Mouse (Mus musculus): ENCODE results near the gene Mtg2. TPM values are rescaled to one million over a fixed set of nuclear protein-coding genes. Genes with fewer than 3 reads are reported as not detected.

Mtg2 gene
- polyA plus RNA-seq, 1 experiment from 2014 or later = 37.6 TPM

DNA sequence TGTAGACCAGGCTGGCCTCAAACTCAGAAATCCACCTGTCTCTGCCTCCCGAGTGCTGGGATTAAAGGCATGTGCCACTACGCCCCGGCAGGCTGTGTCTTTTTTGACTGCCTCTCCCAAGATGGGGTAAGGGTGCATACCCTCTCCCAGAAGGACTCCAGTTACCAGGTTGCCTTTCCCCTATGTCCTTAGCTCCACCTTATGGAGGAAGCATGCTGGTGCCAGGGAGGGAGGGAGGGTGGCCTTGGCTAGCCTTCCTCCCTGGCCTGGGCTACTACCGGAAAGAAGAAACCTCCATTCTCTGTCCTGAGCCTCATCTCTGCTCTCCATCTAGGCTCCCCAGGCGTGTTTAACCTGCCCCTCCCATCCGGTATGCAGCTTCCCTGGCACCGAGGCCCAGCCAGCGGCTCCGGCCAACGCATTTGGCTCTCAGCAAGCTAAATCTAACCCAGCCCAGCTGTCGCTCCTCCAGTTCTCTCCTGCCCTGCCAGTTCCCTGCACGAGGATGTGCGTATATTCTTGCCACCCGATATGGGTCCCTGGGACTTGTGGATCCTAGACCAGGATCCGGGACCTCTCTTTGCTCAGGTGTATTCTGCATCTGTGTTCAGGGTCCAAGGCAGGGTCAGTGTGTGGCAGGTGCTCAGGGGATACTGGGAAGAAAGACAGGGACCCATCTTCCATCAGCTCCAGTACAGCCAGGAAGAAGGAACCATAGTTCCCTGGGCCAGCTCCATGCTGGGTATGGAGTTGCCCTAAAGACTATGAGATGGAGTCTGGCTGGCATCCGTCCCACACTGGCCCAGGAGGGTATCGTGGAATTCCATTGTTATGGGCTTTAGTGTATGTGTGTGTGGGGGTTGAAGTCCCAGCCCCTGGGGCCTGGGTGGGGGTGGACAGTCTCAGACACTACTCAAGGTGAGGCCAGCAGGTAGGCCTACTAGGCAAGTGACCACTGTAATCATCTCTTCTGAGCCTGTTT is 43.8 kb downstream of the Mtg2 start:
- 56% methylated on average over 17 of the region's 17 CpGs for WGBS
- 0 out of 2 replicates have a peak overlapping the region, but pooled peaks have one; percentile 11 for H3K27ac ChIP-seq (replicated peaks)

GRCm38 (mm10) chr2:180115279-180115678 is 44.9 kb downstream of the Mtg2 start:
- Histone ChIP-seq H3K4me2 (no peak overlapping the region), H3K36me3 (no peaks in the 10 kb centered on the region), H3K27ac (replicated peaks) (0 out of 2 replicates have a peak overlapping the region, but pooled peaks have one; percentile 25), H3K27me3 (replicated peaks) (no peaks in the 10 kb centered on the region), H3K4me1 (peaks cover 52% of the 10 kb centered on the region), H3K4me3 (replicated peaks) (no peak overlapping the region), H3K9ac (replicated peaks) (no peak overlapping the region), H3K9me3 (replicated peaks) (no peaks in the 10 kb centered on the region)
- WGBS = 44% methylated on average over 6 of the region's 6 CpGs
- ATAC-seq (ENCODE audit: low FRiP score) = no peak

More for the DNA sequence above, 43.8 kb downstream of the Mtg2 start:
- H3K4me1 ChIP-seq = peaks cover 46% of the 10 kb centered on the region
- no peaks in the 10 kb centered on the region for H3K9me3 ChIP-seq (replicated peaks)
- H3K4me3 ChIP-seq (replicated peaks) = no peak overlapping the region
- H3K4me2 ChIP-seq = no peak overlapping the region
- 0 out of 2 replicates have a peak overlapping the region, but pooled peaks have one; percentile 7 for H3K9ac ChIP-seq (replicated peaks)
- no peaks in the 10 kb centered on the region for H3K36me3 ChIP-seq
- ATAC-seq (ENCODE audit: low FRiP score) = no peak
- no peaks in the 10 kb centered on the region for H3K27me3 ChIP-seq (replicated peaks)

DNA sequence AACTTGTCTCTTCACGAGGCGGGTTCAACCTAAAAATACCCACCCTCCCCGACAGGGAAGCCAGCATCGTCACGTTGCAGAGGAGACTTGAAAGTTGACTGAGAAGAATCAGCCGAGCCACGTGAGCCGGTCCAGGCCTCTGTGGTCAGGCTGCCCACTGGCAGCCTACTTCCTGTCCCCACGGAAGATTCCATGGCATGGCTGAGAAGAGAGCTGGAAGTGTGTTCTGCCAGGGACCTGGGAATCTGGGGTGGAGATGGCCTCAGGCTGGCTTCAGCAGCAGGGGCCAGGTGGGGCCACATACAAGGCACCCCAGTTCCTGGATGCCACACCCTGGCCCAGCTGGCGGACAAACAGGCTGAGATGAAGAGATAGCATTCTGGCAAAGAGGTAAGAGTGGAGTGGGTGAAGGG is 45.7 kb downstream of the Mtg2 start:
- H3K4me3 ChIP-seq (replicated peaks) = no peak overlapping the region
- whole genome bisulfite sequencing = 77% methylated on average over 10 of the region's 10 CpGs
- no peaks in the 10 kb centered on the region for H3K36me3 ChIP-seq
- H3K4me2 ChIP-seq = no peak overlapping the region
- no peak overlapping the region for H3K9ac ChIP-seq (replicated peaks)
- ATAC-seq (ENCODE audit: low FRiP score) = no peak
- H3K9me3 ChIP-seq (replicated peaks) = no peaks in the 10 kb centered on the region
- peaks cover 54% of the 10 kb centered on the region for H3K4me1 ChIP-seq
- H3K27me3 ChIP-seq (replicated peaks) = no peaks in the 10 kb centered on the region
- no peak overlapping the region for H3K27ac ChIP-seq (replicated peaks)

DNA sequence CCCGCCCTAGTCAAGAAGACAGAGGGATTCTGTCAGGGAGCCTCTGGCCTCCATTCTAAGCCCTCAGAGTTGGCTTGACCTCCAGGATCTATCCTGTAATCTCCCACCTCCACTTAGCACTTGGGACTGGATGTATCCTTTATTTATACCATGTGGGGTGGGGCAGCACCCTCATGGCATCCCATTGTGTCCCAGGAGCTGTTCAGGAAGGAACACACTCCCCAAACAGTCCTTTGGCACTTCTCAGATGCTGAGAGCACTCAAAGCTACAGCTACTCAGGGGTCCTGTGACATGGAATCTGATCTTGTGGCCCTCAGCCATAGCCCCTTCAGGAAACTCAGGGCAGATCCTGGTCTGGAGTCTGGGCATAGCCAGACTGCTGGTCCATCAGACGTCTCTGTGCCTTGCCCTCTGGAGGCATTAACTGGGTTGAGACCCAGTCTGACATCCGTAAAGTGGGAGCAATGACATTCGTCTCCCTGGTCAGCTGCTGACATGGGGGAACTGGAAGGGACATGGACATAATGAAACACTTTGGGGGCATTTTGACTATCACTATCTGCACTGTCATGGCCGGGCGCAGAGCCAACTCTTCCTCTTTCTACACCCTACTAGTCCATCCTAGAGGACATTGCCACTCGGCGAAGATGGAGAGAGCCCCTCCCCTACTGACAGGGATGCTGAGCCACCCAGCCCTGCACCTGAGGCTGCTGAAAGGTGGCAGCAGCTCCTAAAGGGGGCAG is 46.5 kb downstream of the Mtg2 start:
- Histone ChIP-seq H3K4me2 (no peak overlapping the region), H3K4me1 (peaks cover 54% of the 10 kb centered on the region), H3K4me3 (replicated peaks) (no peak overlapping the region), H3K36me3 (no peaks in the 10 kb centered on the region), H3K9me3 (replicated peaks) (no peaks in the 10 kb centered on the region), H3K27me3 (replicated peaks) (no peaks in the 10 kb centered on the region), H3K9ac (replicated peaks) (no peak overlapping the region), H3K27ac (replicated peaks) (no peak overlapping the region)
- 70% methylated on average over 8 of the region's 8 CpGs for whole genome bisulfite sequencing
- no peak for ATAC-seq (ENCODE audit: low FRiP score)

DNA sequence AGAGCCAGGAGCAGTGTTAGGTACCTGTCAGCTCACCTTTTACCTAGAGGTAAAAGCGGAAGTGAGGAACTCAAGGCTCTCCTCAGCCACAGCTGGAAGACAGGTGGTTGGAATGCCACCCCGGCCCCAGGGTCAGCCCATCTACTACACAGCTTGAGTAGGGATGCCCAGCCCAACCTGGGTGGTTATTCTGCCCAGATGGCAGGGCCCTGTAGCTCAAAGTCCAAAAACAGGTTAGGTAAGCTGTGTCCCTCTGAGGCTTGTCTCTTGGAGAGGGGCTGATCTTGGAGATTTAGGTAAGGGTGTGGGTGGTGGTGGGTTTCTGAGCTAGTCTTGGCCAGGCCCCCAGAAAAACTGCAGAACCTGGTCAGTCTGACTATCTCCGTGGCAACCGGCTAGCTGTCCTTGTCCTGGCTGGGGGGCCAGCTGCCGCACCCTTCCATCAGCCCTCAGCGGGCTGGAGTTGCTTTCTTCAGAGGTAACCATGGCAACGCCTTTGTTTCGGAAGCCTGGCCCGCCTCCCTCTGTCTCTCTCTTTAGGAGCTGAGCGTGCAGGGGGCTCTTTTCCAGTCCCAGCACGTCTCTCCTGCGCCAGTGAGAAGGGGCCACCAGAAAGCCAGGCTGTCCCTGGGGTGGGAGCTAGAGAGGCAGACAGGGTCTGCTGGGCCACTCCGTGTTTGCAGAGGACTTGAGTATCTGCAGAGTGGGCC is 47.3 kb downstream of the Mtg2 start:
- H3K9ac ChIP-seq (replicated peaks) = no peak overlapping the region
- no peak overlapping the region for H3K4me3 ChIP-seq (replicated peaks)
- H3K4me2 ChIP-seq = peak overlapping the region; percentile 95
- H3K27me3 ChIP-seq (replicated peaks) = no peaks in the 10 kb centered on the region
- 8% methylated on average over 13 of the region's 13 CpGs for WGBS
- H3K27ac ChIP-seq (replicated peaks) = peak overlapping the region; percentile 83
- no peaks in the 10 kb centered on the region for H3K36me3 ChIP-seq
- no peak; the same call in 1 of the 2 replicates for ATAC-seq (ENCODE audit: low FRiP score)
- peaks cover 54% of the 10 kb centered on the region for H3K4me1 ChIP-seq
- no peaks in the 10 kb centered on the region for H3K9me3 ChIP-seq (replicated peaks)

- peak within 1 kb of the TSS; percentile 96 for H3K4me3 ChIP-seq (replicated peaks)
- H3K9me3 ChIP-seq (replicated peaks) = no peaks in the 10 kb centered on the region
- peaks cover 10% of the 10 kb centered on the region; the same call in 1 of the 2 replicates for H3K36me3 ChIP-seq
- 1% methylated on average over 53 of the region's 55 CpGs for WGBS
- peak within 1 kb of the TSS; percentile 76 for H3K9ac ChIP-seq (replicated peaks)
- peaks cover 54% of the 10 kb centered on the region for H3K4me1 ChIP-seq
- ATAC-seq (ENCODE audit: low FRiP score) = peak; percentile 98
- H3K27me3 ChIP-seq (replicated peaks) = no peaks in the 10 kb centered on the region
- H3K4me2 ChIP-seq = peak within 1 kb of the TSS; percentile 95
- H3K27ac ChIP-seq (replicated peaks) = peak within 1 kb of the TSS; percentile 83
Measured at GRCm38 (mm10) chr2:180118661-180119438, 48.5 kb downstream of the Mtg2 start, which contains the start of gene Osbpl2. Gene Osbpl2, plus strand, starts transcription at chr2:180119306.

DNA sequence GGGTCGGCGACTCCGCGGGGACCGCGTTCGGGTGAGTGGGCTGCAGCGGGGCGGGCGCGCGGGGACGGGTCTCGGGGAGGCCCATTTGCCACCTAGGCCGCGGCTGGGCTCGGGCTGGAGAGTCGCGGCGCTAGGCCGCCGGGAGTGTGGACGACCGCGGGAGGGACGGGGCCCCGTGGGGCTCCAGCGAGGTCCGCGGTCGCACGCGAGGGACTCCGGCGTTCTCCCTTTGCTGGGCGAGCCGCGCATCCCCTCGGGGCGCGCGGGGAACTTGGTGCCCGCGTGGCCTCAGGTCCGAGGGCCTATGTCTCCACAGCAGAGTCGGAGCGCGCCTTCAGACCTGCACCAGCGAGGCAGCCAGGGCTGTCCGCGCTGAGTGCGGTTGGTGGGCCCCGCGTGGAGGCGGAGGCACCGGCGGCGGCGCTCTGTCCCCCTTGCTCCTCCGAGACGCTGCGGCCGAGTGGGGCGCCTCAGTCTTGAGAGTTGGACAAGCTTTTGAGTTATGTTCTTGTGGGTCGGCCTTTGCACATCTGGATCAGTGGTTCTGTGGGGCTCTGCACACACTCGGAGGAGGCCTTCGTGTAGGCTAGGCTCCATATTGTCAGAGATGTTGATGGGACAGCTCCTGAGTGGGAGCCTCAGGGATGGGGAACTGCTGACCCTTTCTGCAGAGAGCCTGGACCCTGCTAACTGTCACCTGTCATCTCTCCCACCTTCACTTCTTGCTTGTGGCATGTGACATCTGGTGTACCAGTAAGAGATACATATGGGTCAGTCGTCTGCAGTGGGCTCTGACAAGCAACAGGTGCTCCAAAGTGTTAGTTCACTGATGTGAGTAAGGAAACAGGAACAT is 49.3 kb downstream of the Mtg2 start:
- H3K4me3 ChIP-seq (replicated peaks) = peak overlapping the region; percentile 96
- under 1% methylated on average over 56 of the region's 68 CpGs for WGBS
- ATAC-seq (ENCODE audit: low FRiP score) = peak; percentile 55
- no peaks in the 10 kb centered on the region for H3K27me3 ChIP-seq (replicated peaks)
- peak overlapping the region; percentile 95 for H3K4me2 ChIP-seq
- no peaks in the 10 kb centered on the region for H3K9me3 ChIP-seq (replicated peaks)
- H3K36me3 ChIP-seq = peaks cover 11% of the 10 kb centered on the region; the same call in 1 of the 2 replicates
- peak overlapping the region; percentile 83 for H3K27ac ChIP-seq (replicated peaks)
- peaks cover 46% of the 10 kb centered on the region for H3K4me1 ChIP-seq
- H3K9ac ChIP-seq (replicated peaks) = peak overlapping the region; percentile 76

- no peak for ATAC-seq (ENCODE audit: low FRiP score)
- peak overlapping the region; percentile 76; the same call in 1 of the 2 replicates for H3K9ac ChIP-seq (replicated peaks)
- H3K36me3 ChIP-seq = peaks cover 11% of the 10 kb centered on the region; the same call in 1 of the 2 replicates
- peaks cover 43% of the 10 kb centered on the region for H3K4me1 ChIP-seq
- peak overlapping the region; percentile 96 for H3K4me3 ChIP-seq (replicated peaks)
- peak overlapping the region; percentile 95 for H3K4me2 ChIP-seq
- H3K9me3 ChIP-seq (replicated peaks) = no peaks in the 10 kb centered on the region
- WGBS = 75% methylated on average over 5 of the region's 5 CpGs
- no peak overlapping the region for H3K27ac ChIP-seq (replicated peaks)
- H3K27me3 ChIP-seq (replicated peaks) = no peaks in the 10 kb centered on the region
Measured at GRCm38 (mm10) chr2:180120292-180120761, 49.9 kb downstream of the Mtg2 start.

DNA sequence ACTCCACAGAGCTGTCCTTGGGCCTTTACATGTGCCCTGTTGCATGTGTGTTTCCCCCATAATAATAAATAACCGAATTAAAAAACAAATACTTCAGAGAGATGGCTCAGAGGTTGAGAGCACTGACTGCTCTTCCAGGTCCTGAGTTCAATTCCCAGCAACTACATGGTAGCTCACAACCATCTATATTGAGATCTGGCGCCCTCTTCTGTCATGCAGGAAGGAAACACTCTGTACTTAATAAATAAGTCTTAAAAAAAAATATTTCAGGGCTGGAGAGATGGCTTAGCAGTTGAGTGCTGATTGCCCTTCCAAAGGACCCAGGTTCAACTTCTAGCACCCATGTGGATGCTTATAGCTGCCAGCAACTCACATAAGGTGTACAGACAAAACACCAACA is 53.8 kb downstream of the Mtg2 start:
- H3K9me3 ChIP-seq (replicated peaks) = no peaks in the 10 kb centered on the region
- no peak overlapping the region for H3K9ac ChIP-seq (replicated peaks)
- no peak overlapping the region for H3K4me3 ChIP-seq (replicated peaks)
- no peak overlapping the region for H3K4me2 ChIP-seq
- peaks cover 38% of the 10 kb centered on the region for H3K4me1 ChIP-seq
- no peak for ATAC-seq (ENCODE audit: low FRiP score)
- H3K27ac ChIP-seq (replicated peaks) = no peak overlapping the region
- H3K36me3 ChIP-seq = peaks cover 11% of the 10 kb centered on the region; the same call in 1 of the 2 replicates
- WGBS = 86% methylated on average over 2 of the region's 2 CpGs
- no peaks in the 10 kb centered on the region for H3K27me3 ChIP-seq (replicated peaks)

DNA sequence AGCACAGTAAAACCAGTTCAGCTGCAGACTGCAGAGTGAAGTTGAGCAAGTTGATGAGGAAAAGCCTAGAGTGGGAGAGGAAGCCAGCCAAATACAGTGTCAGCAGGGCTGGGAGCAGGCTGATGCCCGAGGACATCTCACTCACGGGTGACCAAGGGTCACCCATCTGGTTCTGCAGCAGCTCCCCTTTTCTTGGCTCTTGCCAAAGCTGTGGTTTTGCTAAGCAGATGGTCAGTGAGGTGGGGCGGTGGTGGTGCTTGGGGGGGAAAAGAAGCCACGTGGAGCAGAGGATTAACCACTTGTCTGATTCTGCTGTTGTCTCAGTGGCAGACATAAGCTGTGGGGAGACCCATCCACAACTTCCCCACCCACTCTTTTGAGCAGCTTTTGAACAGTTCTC is 55.8 kb downstream of the Mtg2 start:
- no peak for ATAC-seq (ENCODE audit: low FRiP score)
- Histone ChIP-seq H3K27me3 (replicated peaks) (no peaks in the 10 kb centered on the region), H3K4me2 (no peak overlapping the region), H3K9ac (replicated peaks) (no peak overlapping the region), H3K27ac (replicated peaks) (no peak overlapping the region), H3K4me3 (replicated peaks) (no peak overlapping the region), H3K9me3 (replicated peaks) (no peaks in the 10 kb centered on the region), H3K4me1 (peaks cover 30% of the 10 kb centered on the region), H3K36me3 (peaks cover 11% of the 10 kb centered on the region; the same call in 1 of the 2 replicates)
- 17% methylated on average over 4 of the region's 4 CpGs for WGBS
